Mouse (Mus musculus) cortical plate, adult 2 months (tissue): ENCODE results near the gene Bcdin3d.
A peak's percentile ranks its signal among the peaks of the same experiment; 100 is the strongest.

ENCODE experiments used
- CTCF ChIP-seq: fragments of 200-500 bp; IDR thresholded peaks from 2 replicates; pipeline ENCODE4 v1.5.1; 2011; ENCODE audit warnings: mild to moderate bottlenecking, control low read depth, low read length; ENCODE audit not compliant: insufficient read depth; ENCODE audit errors: extremely low read depth
- POLR2A ChIP-seq: fragments of 200-500 bp; IDR thresholded peaks from 2 replicates; pipeline ENCODE4 v1.6.1; 2011; ENCODE audit warnings: mild to moderate bottlenecking, low read length, control low read depth; ENCODE audit not compliant: insufficient read depth; ENCODE audit errors: extremely low read depth

GRCm38 (mm10) chr15:99497061-99497460 lies 22.5 kb upstream of the Bcdin3d start:
- TF ChIP-seq CTCF, result peak; percentile 76
- 0 out of 2 replicates have a peak, but pooled peaks have one; percentile 5 for TF ChIP-seq POLR2A
